Mouse (Mus musculus): Measurements from ENCODE around the gene Myl6.

GRCm38 (mm10) chr10:128490232-128490631 is 3.7 kb downstream of the Myl6 start:
- TF ChIP-seq CTCF (IDR thresholded peaks at IDR 0.05) (no peak), EP300 (IDR thresholded peaks at IDR 0.05) (no peak)
